Mouse (Mus musculus) right cerebral cortex, postnatal 4 days (tissue): ENCODE measurements around the gene Slmap.
"Not testable (repeated sequence)": the region's sequence is repeated elsewhere in the genome, so short reads cannot be mapped to it uniquely, and the experiment has no call there.

ENCODE experiments used
- DNase-seq: peaks from one replicate; pipeline ENCODE4 v3.0.0-alpha.2; 2022

Slmap gene

DNA sequence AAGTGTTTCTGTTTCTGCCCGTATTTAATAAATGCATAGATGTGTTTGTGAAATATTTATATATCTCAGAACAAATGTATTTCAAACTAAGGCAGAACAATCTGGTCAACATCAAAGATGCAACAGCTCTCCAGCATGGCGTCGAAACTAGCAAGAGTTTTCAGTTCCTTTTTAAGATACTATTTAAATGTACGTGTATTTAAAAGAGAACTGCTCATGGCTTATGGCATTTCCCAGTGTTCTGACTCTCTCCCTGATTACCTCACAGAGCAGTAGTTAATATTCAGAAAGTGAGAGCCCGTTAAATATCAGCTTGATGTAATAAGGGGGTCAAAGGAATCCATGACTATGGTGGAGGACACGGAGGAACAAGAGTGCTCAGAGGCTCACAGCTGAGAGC lies 68.8 kb downstream of the Slmap start:
- DNase-seq: no peak

DNA sequence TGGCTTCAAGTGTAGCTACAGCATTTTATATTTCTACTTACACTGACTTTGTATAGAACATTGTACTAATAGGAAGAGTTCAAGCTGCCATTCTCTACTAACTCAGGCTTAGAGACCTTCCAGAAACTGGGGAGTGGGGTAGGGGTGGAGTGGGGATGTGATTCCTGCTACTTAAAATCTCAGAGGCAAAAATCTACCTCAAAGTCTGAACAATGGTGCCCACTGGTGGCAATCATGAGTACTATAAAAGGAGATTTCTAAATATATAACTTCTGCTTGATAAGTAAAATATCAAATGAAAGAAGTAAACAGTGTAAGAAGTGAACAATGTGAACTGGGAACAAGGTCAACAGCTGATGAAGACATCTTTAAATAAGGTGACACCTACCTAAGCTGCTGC lies 75.2 kb downstream of the Slmap start:
- peak; percentile 59 for DNase-seq

DNA sequence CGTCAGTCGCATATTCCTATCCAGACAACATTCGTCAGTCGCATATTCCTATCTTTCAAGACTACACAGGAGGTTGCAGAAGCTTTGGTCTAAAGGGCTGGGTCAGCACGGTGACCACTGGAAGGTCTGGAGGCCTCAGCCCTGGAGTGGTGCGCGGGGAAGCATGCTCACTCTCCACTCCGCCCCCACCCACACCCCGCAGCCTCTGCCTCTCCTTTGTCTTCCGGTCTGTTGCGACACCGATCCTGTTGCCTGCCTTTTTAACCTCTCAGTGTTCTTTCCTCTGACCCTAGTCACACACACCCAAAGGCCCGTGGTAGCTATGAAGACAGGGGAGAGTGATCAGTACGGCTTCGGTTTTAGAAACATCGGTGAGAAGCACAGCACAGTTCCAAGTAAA lies 79.9 kb downstream of the Slmap start:
- DNase-seq: no peak

DNA sequence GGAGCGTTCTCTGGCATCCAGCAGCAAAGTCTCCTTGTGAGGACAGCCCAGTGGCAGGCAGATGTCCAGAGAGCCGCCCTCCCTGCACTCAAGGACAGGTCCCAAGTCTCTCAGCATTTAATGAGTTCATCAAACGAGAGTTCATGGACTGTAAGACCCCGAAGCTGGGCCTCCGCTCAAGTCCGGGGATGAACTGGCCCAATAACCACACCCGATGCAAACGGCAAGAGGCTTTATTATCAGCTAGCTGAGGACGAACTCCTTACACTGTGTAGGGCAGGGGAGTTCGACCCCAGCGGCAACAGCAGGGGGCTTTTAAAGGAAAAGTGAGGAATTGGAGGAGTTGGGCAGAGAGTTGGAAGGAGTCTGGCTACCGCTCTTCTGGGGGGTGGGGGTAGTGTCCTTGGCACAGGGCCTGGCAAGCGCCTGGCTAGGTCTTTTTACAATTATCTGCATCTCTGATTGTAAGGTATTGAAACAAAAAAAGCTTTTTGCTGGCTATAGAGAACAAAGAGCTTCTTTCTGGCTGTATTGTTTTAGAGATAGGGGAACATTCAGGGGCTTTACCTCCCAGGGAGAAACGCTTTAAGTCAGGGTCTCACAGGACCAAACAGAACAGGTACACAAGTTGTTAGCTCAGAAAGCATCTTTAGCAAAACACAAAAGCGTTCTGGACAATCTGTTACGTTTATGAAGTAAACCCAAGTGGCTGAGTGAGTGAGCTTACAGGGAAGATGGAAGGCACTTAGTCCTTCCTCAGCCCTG lies 84.5 kb downstream of the Slmap start:
- DNase-seq: peak; percentile 5

DNA sequence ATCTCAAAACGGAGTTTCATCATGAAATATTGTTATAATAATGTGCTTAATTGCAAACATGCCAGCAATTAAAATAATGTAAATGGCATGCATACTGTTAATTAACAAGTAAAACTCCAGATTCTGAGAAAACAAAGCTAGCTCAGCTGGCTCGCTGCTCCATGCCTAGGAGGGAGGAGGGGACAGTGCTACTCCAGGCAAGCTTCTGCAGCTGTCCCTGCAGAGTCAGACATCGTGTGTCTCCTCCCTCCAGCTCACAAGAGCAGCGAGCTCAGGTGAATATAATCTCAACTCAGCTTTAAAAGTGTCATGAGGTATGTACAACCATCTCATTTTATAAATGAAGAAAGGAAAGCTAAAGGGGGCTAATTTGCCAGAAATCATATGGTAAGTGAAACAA lies 86.2 kb downstream of the Slmap start:
- peak; percentile 13 for DNase-seq

DNA sequence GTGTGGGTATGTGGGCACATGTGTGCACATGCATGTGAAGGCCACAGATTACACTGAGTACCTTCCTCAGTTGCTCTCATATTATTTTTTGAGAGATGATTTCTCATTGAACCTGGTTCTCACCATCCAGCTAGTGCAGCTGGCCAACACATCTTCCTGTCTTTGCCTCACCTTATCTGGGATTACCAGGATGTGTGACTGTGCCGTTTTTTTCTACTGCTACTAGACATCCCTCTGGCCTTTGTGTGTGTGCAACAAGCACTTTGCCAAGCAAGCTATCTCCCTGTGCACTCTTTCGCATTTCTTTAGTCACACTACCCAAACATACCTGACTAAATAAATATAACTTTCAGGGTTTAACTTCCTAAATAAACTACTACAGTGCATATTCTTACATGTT lies 87.5 kb downstream of the Slmap start:
- DNase-seq: no peak

DNA sequence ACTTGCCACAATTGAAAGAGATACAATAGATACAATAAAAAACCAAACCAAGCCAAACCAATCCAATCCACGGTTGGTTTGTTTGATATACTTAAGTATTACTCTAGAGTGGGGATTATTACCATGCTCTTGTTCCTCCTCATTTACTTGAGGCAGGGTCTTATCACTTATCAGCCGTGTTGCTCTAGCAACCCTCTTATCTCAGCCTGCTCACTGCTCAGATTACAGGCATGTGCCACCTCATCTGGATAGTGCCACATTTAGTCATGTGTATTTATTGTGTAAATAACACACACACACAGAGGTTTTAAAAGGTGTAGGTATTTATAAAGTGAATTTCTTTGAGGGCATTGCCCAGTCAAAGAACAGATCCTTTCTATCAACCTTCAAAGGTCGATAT lies 88.2 kb downstream of the Slmap start:
- no peak for DNase-seq

DNA sequence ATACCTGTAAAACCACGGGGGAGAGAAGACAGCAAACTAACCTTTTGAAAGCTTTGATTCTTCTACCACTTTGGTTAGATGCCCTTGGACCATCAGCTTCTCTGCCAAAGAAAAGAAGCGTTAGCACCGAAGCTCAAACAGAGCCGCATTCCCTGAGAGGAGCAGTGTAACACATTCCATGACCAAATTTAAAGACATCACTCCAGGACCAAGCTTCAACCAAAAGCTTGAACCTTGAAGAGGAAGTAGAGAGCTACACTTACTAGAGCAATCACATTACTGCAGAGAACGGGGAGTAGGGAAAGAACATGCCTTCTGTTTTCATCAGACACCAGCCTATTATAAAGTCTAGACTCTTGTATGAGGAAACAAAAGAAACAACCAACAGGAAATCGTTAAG lies 92.2 kb downstream of the Slmap start:
- DNase-seq: no peak

DNA sequence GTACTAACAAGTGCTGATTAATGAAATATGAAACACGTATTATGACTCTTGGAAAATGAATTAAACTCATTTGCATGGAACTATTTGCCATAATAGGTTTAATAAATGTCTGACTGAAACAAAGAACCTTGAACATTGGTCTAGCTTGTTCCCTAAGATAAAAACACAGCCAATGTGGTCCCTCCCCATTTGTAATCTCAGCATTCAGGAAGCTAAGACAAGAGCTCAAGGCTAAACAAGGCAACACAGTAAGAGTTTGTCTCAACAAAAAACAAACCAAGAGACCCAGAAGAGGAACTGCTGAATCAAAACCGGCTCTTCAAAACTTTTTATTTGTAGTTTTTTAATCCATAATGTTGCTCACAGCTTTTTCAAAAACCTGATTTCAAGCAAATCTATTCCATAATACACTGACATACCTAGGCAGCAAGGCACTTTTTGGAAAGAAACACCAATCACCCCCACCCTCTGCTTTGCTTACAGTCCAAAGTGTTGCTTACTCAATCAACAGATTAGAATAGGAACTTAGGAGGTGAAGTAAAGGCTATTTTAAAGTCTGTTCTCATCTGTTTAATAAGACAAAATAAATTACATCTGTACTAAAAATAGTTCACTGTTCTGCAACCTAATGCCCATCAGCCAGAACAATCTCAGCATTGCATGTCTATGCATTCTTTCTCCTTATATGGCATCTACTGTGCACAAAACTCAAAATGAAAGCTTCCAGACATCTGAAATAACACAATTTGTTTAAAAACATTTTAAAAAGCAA lies 93.5 kb downstream of the Slmap start:
- no peak for DNase-seq

DNA sequence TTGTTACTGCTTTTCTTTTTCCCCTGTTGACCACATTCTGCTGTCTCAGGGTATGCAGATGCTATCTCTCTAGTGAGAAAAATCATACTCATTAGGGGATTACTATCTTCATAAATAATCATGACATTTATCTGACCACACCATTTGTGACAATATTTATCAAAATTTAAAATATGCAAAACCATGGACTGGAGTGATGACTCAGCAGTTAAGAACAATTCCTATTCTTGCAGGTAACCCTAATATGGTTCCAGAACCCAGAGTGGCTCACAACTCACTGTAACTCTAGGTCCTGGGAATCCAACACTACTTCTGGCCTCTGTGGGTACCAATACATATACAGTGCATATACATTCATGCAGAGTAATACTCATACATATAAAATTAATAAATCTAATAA lies 94.7 kb downstream of the Slmap start:
- DNase-seq: no peak

DNA sequence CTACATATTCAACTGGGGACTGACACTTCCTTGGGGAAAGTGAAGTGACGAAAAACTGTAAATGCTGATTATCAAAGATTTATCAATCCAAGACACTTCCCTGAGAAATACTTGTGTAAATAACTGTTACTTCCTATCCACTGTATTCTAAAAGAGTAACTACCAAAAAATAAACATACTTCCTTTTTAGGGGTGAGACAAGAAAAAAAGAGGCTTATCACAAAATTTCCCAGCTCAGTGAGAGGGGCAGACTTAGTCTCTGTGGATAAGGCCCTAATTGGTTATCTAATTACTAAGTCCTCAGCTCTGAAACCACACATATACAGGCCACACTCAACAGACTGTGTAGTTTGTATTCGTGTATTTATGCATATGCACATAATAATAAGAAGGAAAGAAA lies 97.0 kb downstream of the Slmap start:
- DNase-seq: no peak

DNA sequence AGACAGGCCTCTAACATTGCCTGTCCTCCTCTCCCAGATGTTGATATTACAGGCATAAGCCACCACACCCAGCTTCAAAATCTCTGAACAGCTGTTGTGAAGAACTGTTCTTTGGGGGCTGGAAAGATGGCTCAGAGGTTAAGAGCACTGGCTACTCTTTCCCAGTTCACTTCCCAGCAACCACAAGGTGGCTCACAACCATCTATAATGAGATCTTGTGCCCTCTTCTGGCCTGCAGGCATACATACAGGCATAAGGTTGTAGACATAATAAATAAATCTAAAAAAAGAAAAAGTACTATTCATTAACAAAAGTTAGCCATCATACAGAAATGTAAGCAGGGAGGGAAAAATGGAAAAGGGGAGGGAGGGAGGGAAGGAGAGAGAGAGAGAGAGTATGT lies 98.4 kb downstream of the Slmap start:
- DNase-seq: no peak

DNA sequence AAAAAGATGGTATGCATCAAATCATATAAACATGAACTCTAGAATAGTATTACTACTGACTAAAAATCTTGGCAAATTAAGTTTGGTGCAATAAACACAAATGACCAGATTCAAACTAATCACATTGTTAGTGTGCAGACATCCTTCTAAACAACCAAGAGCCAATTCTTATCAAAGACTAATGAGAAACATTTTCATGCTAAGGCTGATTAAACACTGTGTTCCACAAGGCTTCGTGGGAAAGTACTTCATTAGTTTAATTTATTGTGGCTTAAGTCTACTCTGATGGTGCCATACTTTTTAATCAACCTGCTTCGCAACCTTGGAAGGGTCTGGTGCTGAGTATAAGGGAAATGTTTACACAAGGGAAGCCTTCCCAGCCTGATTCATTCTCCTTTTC lies 102.4 kb downstream of the Slmap start:
- DNase-seq: no peak

DNA sequence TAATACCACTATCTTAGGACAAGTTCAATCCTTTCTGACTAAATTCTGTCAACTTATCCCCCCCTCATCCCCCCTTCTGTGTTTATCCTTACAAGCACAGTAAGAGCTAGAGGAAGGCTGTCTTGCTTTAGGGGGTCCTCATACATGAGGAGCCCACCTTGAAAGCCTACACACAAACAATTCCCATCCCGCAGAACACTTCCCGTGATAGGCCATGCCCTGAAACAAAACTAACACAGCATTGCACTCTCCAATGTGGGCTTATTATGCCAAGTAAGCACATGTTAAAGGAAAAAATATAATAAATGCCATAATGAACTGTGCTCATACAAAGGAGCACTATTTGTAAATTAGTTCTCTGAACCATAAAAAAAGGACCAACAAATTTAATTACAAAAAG lies 102.8 kb downstream of the Slmap start:
- DNase-seq: no peak

DNA sequence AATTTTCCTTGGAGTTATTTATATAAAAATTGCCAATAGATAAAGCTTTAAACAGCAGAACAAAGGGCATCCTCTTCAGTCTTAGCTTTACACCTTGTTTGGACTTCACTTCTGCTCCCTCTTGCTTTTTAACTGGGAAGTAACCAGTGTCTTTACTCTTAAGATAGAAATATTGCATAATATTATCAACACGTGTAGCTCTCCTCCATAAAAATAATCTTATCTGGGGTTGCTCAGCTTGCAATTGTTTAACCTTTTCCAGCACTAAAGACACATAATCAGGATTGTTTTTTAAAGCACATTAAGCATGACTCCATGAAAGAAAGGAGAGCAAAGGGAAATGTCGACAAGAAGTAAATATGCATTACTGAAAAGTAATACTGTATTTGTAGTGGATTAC lies 114.5 kb downstream of the Slmap start:
- DNase-seq: no peak

DNA sequence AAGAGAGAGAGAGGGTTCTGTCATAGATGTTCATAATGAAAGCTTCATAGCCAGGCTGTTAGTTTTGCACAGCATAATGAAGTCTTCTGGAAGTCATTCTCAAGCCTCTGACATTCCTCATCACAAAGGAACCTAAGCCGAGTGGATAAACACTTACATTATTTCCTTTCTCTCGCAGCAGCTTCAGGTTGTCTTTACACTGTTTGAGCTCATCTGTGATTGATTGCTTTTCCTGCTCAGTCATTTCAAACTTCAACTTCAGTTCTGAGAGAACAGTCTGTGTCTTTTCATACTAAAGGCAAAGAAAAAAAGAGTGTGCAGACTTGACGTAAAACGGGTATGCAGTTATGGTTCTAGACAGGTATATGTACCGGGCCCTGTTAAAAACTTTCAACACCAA lies 116.8 kb downstream of the Slmap start:
- DNase-seq: no peak

DNA sequence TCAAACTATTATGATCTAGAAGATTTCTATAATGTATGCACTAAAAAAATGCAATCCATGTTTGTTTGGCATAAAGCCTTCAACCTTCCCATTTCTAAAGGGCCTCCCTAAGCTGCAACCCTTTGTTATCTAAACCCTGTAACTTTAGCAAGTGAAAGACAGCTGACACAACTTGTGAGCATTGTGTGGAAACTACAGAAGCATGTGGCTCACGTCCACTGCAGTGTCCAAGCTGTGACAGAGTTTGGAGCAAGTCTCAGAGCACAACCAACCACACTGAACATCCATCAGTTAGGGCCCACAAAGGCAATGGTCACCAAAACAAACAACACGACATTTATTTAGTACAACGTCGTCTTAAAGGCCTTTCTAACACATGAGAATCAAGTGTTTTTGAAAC lies 117.6 kb downstream of the Slmap start:
- DNase-seq: no peak

DNA sequence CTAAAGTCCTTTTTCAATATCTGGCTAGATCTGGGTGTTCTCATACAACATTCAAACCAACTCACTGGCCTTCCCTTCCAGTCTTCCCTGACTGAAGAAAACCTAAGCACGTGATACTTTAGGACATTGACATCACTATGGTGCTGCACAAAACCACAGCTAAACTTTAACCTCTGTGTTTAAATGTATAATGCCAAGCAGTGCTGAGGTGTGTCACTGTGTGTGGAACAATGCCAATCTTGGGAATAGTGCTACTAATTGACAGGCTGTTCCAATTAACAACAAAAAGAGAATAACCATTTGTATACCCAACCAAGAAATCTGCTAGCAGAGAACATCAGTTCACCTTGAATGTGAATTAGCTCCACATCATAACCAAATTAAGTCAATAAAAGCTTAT lies 121.2 kb downstream of the Slmap start:
- DNase-seq: no peak

DNA sequence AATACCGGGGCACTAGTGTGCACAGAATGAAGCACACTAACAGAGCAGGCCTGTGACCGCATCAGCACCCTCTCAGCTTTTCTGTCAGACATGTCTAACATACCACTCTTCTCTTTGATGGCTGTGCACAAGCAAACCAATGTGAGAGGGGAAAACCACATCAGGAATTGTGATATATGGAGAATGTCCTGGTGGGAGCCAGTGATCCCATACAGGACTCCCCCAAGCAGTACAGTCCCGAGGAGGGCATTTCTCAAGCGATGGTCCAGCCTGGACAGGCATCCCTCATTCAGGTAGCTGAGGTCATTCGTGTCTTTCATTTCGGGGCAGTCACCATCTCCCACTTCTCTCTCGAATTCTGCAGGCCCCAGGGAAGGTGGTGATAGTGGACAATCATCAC lies 128.0 kb downstream of the Slmap start:
- no peak for DNase-seq

DNA sequence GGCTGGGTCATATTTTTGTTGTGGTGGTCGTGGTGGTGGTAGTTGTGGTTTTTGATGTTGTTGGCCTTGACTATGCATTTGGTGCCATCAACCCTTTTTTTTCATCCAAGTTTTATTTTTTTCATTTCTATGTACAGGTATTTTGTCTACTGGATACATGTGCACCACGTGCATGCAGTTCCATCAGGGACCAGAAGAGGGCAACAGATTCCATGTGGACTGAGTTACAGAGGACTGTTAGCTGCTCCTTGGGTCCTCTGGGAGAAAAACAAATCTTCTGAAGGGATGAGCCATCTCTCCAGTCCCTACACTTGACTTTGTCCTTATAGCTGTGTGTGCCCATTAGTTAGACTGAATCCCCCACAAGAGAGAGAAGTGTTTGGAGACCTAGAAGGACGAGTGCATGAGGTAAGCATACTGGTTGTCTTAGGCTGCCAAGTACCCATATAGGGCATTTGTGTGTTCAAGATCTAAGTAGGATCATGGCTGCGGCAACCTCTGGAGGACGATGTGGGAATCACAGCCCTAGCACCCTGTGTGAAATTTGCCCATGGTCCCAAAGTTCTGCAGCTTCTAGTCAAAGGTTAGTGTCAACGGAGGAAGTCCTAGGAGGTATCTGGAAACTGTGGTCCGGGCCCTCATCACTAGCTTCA lies 136.1 kb downstream of the Slmap start:
- no peak for DNase-seq

DNA sequence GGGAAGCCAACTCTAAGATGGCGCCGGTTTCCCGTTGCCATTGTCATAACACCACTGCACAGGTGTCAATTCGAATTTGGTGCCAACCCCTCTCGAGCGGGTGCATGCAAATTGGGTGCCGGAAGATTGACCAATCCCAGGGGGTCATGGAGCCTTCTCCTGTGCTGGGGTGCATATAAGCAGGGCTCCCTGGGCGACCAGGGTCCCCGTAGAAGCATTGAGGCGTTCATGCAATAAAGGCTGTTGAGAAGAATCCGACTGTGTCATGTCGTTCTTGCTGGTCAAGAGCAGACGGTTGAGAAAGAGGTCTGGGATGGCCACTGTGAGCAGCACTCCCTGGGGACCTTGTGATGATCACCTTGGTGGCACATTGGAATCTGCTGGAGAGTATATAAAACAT lies 142.9 kb downstream of the Slmap start:
- no peak for DNase-seq

DNA sequence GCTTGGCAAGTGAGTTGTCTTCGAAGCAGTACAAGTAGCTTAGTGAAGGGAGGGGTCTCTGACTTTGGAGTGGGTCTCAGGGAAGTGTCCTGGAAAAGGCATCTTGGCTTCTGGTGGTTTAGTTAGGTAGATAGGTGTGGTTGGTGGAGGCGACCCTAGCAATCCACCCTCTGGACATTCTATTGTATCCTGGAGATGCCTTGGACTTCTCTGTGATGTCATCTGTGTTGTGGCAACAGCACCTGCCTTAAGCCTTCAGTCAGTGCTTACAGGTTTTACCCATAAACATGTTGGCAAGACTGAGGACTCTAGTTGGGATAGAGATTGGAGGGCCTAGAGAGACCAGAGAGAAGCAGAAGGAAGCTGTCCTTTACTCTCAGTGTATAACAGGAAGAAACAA lies 145.8 kb downstream of the Slmap start:
- not testable (repeated sequence) for DNase-seq

DNA sequence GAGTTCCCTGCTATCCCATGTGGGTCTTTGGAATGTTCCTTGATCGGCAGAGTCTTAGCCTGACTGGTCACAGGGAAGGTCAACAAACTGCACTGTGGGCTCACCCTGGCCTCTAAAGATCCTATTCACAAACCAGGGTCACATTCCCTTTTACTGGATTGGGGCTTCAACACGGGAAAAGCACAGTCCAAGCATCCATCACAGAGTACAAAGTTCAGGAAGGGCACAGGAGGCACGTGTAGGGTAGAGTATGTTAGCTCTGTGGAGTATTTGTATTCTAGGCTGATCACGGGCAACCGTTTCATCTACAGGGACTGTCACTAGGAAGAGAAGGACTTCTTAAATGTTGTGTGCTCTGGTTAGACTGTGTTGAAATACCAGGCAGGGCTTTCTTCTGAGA lies 147.7 kb downstream of the Slmap start:
- not testable (repeated sequence) for DNase-seq

DNA sequence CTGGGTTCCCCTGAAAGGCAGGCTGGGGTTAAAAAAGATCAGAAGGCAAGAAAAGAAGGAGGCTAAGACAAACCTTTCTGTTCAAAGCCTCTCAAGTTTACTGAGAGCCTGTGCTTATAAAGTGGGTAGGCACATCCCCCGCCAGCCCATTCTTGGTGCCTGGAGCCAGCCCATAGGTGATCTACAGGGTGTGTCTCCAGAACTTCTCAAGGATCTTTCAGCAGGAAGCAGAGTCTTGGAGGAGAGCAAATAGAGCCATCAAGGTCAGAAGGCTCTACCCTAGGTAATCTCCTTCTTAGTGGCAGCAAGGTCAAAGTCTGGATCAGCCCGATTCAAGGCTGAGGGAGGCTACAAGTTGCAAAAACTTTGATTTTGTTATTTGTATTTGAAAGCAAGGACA lies 149.1 kb downstream of the Slmap start:
- DNase-seq: not testable (repeated sequence)
